22 mouse cellular contexts compared by ENCODE assay signal in genomic region chr2:3407756-3408155, GRCm38 (mm10). TPM values are rescaled to one million over a fixed set of nuclear protein-coding genes. Genes with fewer than 3 reads are reported as not detected.
"Had no signal": no experiment of that assay in that cellular context is flagged by ENCODE, and none has a peak within 500 bp of the region (broad histone marks: within the 10 kb centered on the region; RNA-seq: fewer than 3 reads in every experiment).

No protein-coding gene starts in this region.

- DNase-seq: cerebellum, adult 8-10 months; cerebellum, adult 9-10 months; cerebellum, adult 9-11 months; cerebellum, postnatal 10 days; cerebellum, postnatal 14 days; cerebellum, postnatal 25 days; cerebellum, postnatal 36 days; embryo, embryonic 11 days; forebrain, postnatal 0 days; gastrocnemius, adult 2 months; gastrocnemius, postnatal 10 days; gastrocnemius, postnatal 14 days; gastrocnemius, postnatal 25 days; gastrocnemius, postnatal 36 days; heart, adult 18-20 months; heart, adult 2 months had no signal

RNA-seq across cellular contexts. Expression of gene Olah, which starts 10.7 kb away (rescaled TPM):
- total RNA-seq: common myeloid progenitor, adult 5-6 weeks; forebrain, postnatal 0 days; gastrocnemius, adult 18-20 months; gastrocnemius, adult 2 months; gastrocnemius, adult 8-10 months; gastrocnemius, postnatal 10 days; gastrocnemius, postnatal 14 days; gastrocnemius, postnatal 25 days; gastrocnemius, postnatal 36 days; gastrocnemius, postnatal 4 days; granulocyte monocyte progenitor cell, adult 5-6 weeks; heart, adult 18-20 months; heart, adult 2 months; heart, adult 8-10 months had no signal

RNA-seq across cellular contexts. Expression of gene Meig1, which starts 14.7 kb away (rescaled TPM):
- total RNA-seq: common myeloid progenitor, adult 5-6 weeks; gastrocnemius, adult 18-20 months; gastrocnemius, adult 2 months; gastrocnemius, adult 8-10 months; gastrocnemius, postnatal 14 days; gastrocnemius, postnatal 25 days; gastrocnemius, postnatal 36 days; gastrocnemius, postnatal 4 days; granulocyte monocyte progenitor cell, adult 5-6 weeks had no signal
